Comparison of ENCODE assay signal across 10 mouse cellular contexts in genomic region chr7:135212505-135212904, GRCm38 (mm10). TPM values are rescaled to one million over a fixed set of nuclear protein-coding genes. Genes with fewer than 3 reads are reported as not detected.
A peak's percentile ranks its signal among the peaks of the same experiment; 100 is the strongest.
DNase-seq lines count a peak whose midpoint lies in the region; TF ChIP-seq lines count a peak whose summit lies in the region.
"Had no signal": no experiment of that assay in that cellular context is flagged by ENCODE, and none has a peak within 500 bp of the region (broad histone marks: within the 10 kb centered on the region; RNA-seq: fewer than 3 reads in every experiment).

No protein-coding gene starts in this region.

- 83% methylated on average over 2 of the region's 2 CpGs for WGBS in midbrain, embryonic 10.5 days

- TF ChIP-seq CTCF in gastrocnemius, adult 2 months (IDR thresholded peaks at IDR 0.05): no peak

- no peaks in the 10 kb centered on the region for H3K9me3 ChIP-seq in midbrain, embryonic 10.5 days (replicated peaks)
- H3K9me3 ChIP-seq: megakaryocyte, embryonic 14.5 days had no signal

- H3K4me1 ChIP-seq in midbrain, embryonic 10.5 days: no peaks in the 10 kb centered on the region
- H3K4me1 ChIP-seq: megakaryocyte, embryonic 14.5 days had no signal

- intact Hi-C loops in gastrocnemius, adult 2 months (cut with DNase I): no loop called here

- peak; percentile 90 to 92 for DNase-seq in adrenal gland, adult (ENCODE audit: inconsistent age in 2 of 2, low spot score in 1 of 2)
- peak; percentile 61 for DNase-seq in gastrocnemius, adult 2 months
- DNase-seq in kidney, adult 11 months: peak; percentile 59
- DNase-seq in lung, postnatal 25 days (ENCODE audit: low spot score): peak; percentile 43
- no peak for DNase-seq in midbrain, embryonic 10.5 days (ENCODE audit: low spot score)
- DNase-seq in retina, postnatal 1 day: no peak
- no peak for DNase-seq in spleen, postnatal 14 days (ENCODE audit: low spot score in 2 of 2)

- H3K27ac ChIP-seq in gastrocnemius, adult 2 months: no peak overlapping the region
- no peak overlapping the region for H3K27ac ChIP-seq in midbrain, embryonic 10.5 days (replicated peaks)

- no peak overlapping the region for H3K4me3 ChIP-seq in gastrocnemius, adult 2 months
- H3K4me3 ChIP-seq in midbrain, embryonic 10.5 days: no peak overlapping the region
- H3K4me3 ChIP-seq: megakaryocyte, embryonic 14.5 days had no signal

- no peaks in the 10 kb centered on the region for H3K27me3 ChIP-seq in midbrain, embryonic 10.5 days (ENCODE audit: low read depth, poor library complexity, severe bottlenecking)
- H3K27me3 ChIP-seq: megakaryocyte, embryonic 14.5 days had no signal

- H3K36me3 ChIP-seq in midbrain, embryonic 10.5 days: no peaks in the 10 kb centered on the region

RNA-seq across cellular contexts. Expression of gene Nps, which starts 46.0 kb away (rescaled TPM):
- not detected for total RNA-seq in gastrocnemius, adult 2 months (2021)
- not detected in 2 replicates for polyA plus RNA-seq in midbrain, embryonic 10.5 days (2016; fragmentation: Nextera tagmentation; extraction: Ambion mirVana)
- polyA plus RNA-seq: cortical plate, adult 2 months; spleen, adult 2 months had no signal

Comparison
In these comparisons a context has a peak if more than half of its experiments do, and no peak if none do; other contexts are left out.
1. DNase-seq: peak in adrenal gland, adult (2 of 2), gastrocnemius, adult 2 months (single experiment), kidney, adult 11 months (single experiment) and lung, postnatal 25 days (single experiment); none in midbrain, embryonic 10.5 days (single experiment), retina, postnatal 1 day (single experiment) and spleen, postnatal 14 days (0 of 2).